Mouse (Mus musculus) intestine, postnatal 0 days (tissue): ENCODE data around the gene Apol6. TPM values are rescaled to one million over a fixed set of nuclear protein-coding genes. Genes with fewer than 3 reads are reported as not detected.

Experiments used
- ATAC-seq: fragments of 200-750 bp; cut with Nextera tagmentation; 2 replicates; pipeline ENCODE4 v1.8.0; 2017; ENCODE audit warnings: mild to moderate bottlenecking, moderate TSS enrichment, moderate library complexity
- H3K27ac ChIP-seq: fragments of 300-500 bp; sonication (generic); 2 replicates; pipeline ENCODE4 v1.5.1; 2014; ENCODE audit warnings: mild to moderate bottlenecking, low read depth, low read length, moderate library complexity
- H3K27me3 ChIP-seq: fragments of 300-500 bp; sonication (generic); replicated peaks from 2 replicates; pipeline ENCODE4 v1.6.1; 2014; ENCODE audit warnings: low read length, mixed read lengths; ENCODE audit not compliant: control insufficient read depth, insufficient read depth
- H3K36me3 ChIP-seq: fragments of 300-500 bp; sonication (generic); 2 replicates; pipeline ENCODE4 v1.6.1; 2014; ENCODE audit warnings: mild to moderate bottlenecking, moderate library complexity; ENCODE audit not compliant: control insufficient read depth, insufficient read depth
- H3K4me1 ChIP-seq: fragments of 300-500 bp; sonication (generic); replicated peaks from 2 replicates; pipeline ENCODE4 v1.6.1; 2014; ENCODE audit warnings: antibody characterized with exemption, low read length, mixed read lengths; ENCODE audit not compliant: control insufficient read depth, insufficient read depth
- H3K4me2 ChIP-seq: fragments of 300-500 bp; sonication (generic); replicated peaks from 2 replicates; pipeline ENCODE4 v1.6.1; 2014; ENCODE audit warnings: low read depth, mild to moderate bottlenecking, moderate library complexity
- H3K4me3 ChIP-seq: fragments of 300-500 bp; sonication (generic); 2 replicates; pipeline ENCODE4 v1.5.1; 2014; ENCODE audit warnings: low read depth, low read length
- H3K9ac ChIP-seq: fragments of 300-500 bp; sonication (generic); 2 replicates; pipeline ENCODE4 v1.6.1; 2014; ENCODE audit warnings: mild to moderate bottlenecking, low read depth, low read length
- H3K9me3 ChIP-seq: fragments of 300-500 bp; sonication (generic); 2 replicates; pipeline ENCODE4 v1.6.1; 2016; ENCODE audit warnings: mixed run types; ENCODE audit not compliant: control insufficient read depth
- CTCF ChIP-seq: sonication (generic); IDR thresholded peaks from 2 replicates; pipeline ENCODE4 v1.5.1; 2016; ENCODE audit warnings: low read depth, mild to moderate bottlenecking, control low read depth, antibody characterized with exemption, moderate library complexity
- WGBS: fragments of 180-500 bp; shearing (Covaris S2); extraction: QIAGEN DNeasy Blood & Tissue Kit; methylation state at CpG from one replicate; pipeline ENCODE4 v1.1.7; 2014; 5-methylcytosine and 5-hydroxymethylcytosine counted together
- polyA plus RNA-seq: library from polyadenylated mRNA; unstranded; fragments of >200 nt; fragmentation: Nextera tagmentation; extraction: Ambion mirVana; gene quantifications from 2 replicates; pipeline ENCODE4 v1.2.1, GENCODE M21; 2015

The Apol6 gene
- polyA plus RNA-seq, 1 experiment from 2014 or later: 1.3 TPM

- TF ChIP-seq CTCF: no peak
- ATAC-seq: no peak
- 21% methylated on average over 15 of the region's 15 CpGs for whole genome bisulfite sequencing
- H3K4me3 ChIP-seq: no peak overlapping the region
- H3K4me2 ChIP-seq: peak overlapping the region; percentile 30; the same call in 1 of the 2 replicates
- no peak overlapping the region for H3K9ac ChIP-seq
- no peak overlapping the region for H3K27ac ChIP-seq
- H3K27me3 ChIP-seq: no peaks in the 10 kb centered on the region
- H3K9me3 ChIP-seq: no peaks in the 10 kb centered on the region
- H3K4me1 ChIP-seq: no peaks in the 10 kb centered on the region
- H3K36me3 ChIP-seq: no peaks in the 10 kb centered on the region
These were observed 30.7 kb upstream of the Apol6 start for GRCm38 (mm10) chr15:77013753-77014241.

DNA sequence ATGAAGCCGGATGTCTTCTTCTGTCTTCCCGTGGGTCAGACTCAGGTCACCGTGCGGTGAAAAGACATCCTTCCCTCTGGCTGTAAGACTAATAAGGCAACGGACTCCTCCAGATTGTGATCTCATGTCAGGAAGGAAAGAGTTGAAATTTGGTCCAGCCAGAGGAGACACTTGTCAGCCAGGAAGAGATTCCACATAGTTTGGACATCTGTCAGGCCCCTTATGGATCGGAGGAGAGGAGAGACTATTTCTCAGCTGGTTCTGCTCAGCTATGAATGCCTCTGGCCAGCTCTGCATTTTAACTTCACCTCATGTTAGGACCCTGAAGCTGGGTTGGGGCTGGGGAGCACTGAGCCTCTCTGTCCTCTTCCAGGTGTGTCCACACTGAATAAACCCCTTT is 30.1 kb upstream of the Apol6 start:
- H3K9me3 ChIP-seq: no peaks in the 10 kb centered on the region
- H3K4me2 ChIP-seq: no peak overlapping the region
- 54% methylated on average over 6 of the region's 6 CpGs for WGBS
- H3K27me3 ChIP-seq: no peaks in the 10 kb centered on the region
- H3K36me3 ChIP-seq: no peaks in the 10 kb centered on the region
- no peak for TF ChIP-seq CTCF
- no peak overlapping the region for H3K4me3 ChIP-seq
- no peak overlapping the region for H3K27ac ChIP-seq
- ATAC-seq: no peak
- H3K4me1 ChIP-seq: no peaks in the 10 kb centered on the region
- no peak overlapping the region for H3K9ac ChIP-seq

DNA sequence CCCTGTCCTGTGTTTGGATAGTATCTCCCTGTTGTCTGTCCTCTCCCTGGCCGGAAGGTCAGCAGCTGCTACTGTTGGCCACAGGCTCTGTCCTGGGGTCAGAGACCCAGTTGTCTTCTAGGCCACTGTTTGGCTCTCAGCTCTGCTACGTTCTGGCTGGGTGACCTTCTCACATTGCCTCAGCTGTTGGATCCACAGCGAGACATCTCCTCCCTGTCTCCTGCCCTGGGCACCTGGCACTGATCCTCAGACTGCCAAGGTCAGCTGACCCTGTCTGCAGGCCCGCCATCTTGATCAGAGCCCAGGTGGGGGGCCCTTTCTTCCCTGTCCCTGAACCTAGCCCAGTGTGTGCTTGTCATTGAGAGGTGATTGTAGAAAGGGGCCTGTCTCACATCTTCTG is 29.5 kb upstream of the Apol6 start:
- Histone ChIP-seq H3K9ac (no peak overlapping the region), H3K4me2 (no peak overlapping the region), H3K4me1 (no peaks in the 10 kb centered on the region), H3K4me3 (no peak overlapping the region), H3K27ac (no peak overlapping the region), H3K27me3 (no peaks in the 10 kb centered on the region), H3K9me3 (no peaks in the 10 kb centered on the region), H3K36me3 (no peaks in the 10 kb centered on the region)
- 81% methylated on average over 4 of the region's 4 CpGs for WGBS
- TF ChIP-seq CTCF: no peak
- ATAC-seq: no peak

DNA sequence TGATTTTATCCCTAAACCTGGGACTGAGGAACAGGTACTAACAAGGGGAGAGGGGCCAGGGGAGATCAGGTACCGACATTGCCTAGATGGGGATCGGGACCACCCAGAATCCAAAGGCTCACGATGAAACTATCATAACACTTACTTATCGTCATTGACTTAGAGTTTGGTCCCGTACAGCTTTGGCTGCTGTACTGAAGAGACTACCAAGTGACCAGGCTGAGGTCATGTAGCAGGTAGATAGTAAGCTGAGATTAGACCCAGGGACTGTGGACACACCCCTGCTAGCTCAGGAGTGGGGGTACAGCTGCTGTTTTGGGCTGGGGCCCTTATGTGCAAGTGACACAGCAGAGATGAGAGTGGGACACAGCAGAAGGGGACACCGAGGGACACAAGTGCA is 28.0 kb upstream of the Apol6 start:
- 89% methylated on average over 6 of the region's 6 CpGs for WGBS
- Histone ChIP-seq H3K4me1 (no peaks in the 10 kb centered on the region), H3K36me3 (no peaks in the 10 kb centered on the region), H3K27ac (no peak overlapping the region), H3K9me3 (no peaks in the 10 kb centered on the region), H3K4me2 (no peak overlapping the region), H3K27me3 (no peaks in the 10 kb centered on the region), H3K9ac (no peak overlapping the region), H3K4me3 (no peak overlapping the region)
- TF ChIP-seq CTCF: no peak
- no peak for ATAC-seq

GRCm38 (mm10) chr15:77017897-77018296 is 26.6 kb upstream of the Apol6 start:
- Histone ChIP-seq H3K27ac (no peak overlapping the region), H3K4me3 (no peak overlapping the region), H3K4me1 (no peaks in the 10 kb centered on the region), H3K36me3 (no peaks in the 10 kb centered on the region), H3K9ac (no peak overlapping the region), H3K4me2 (no peak overlapping the region), H3K27me3 (no peaks in the 10 kb centered on the region), H3K9me3 (no peaks in the 10 kb centered on the region)
- ATAC-seq: no peak
- no peak for TF ChIP-seq CTCF

DNA sequence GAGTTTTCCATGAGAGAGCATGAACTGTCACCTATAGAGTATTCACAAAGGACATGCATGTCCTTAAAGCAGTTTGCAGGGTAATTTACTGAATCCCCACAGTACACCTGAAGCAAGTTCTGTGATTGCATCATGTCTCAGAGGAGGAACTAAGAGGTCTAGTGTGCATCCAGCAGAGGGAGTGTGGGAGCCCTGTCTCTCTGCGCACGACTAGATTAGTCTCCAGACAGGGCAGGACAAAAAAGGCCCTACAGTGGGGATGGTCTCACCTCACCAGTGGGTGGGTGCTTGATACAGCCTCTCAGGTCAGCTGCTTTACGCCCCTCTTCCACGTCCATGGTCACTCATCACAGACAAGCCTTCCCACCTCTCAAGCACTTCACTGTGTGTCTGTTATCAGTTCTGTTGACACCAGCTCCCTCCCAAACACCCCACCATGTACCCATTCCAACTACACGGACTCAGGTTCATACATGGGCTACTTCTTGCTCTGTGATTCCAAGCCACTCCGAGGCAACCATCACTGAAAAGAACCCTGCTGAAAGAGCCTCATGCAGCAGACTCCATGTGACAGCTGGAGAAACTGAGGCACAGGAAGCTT is 25.7 kb upstream of the Apol6 start:
- no peak overlapping the region for H3K9ac ChIP-seq
- no peak overlapping the region for H3K27ac ChIP-seq
- ATAC-seq: no peak

DNA sequence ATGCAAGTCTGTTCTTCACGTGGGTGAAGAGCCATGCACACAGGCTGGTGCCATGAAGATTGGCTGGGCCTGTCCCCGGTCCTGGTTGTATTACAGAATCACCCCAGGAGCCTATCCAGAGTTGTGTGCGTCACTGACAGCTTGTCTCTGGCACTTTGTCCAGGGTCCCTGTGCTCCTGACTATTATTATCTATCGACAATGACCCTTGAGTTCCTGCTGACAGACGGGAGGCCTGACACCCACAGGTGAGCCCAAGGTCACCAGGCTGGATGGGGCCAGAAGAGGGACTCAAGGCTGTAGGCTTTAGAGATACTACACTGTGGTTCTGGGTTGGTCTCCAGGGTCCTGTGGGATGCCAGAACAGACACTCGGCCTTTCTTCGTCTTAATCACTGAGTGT is 25.0 kb upstream of the Apol6 start:
- H3K4me3 ChIP-seq: no peak overlapping the region
- no peaks in the 10 kb centered on the region for H3K27me3 ChIP-seq
- H3K9me3 ChIP-seq: no peaks in the 10 kb centered on the region
- no peak for TF ChIP-seq CTCF
- H3K36me3 ChIP-seq: no peaks in the 10 kb centered on the region
- H3K27ac ChIP-seq: no peak overlapping the region
- WGBS: 47% methylated on average over 7 of the region's 7 CpGs
- peak; percentile 14; the same call in 1 of the 2 replicates for ATAC-seq
- H3K4me1 ChIP-seq: no peaks in the 10 kb centered on the region
- H3K9ac ChIP-seq: no peak overlapping the region
- H3K4me2 ChIP-seq: no peak overlapping the region

More for the DNA sequence above, 25.7 kb upstream of the Apol6 start:
- Histone ChIP-seq H3K4me1 (no peaks in the 10 kb centered on the region), H3K9me3 (no peaks in the 10 kb centered on the region), H3K4me2 (no peak overlapping the region), H3K27me3 (no peaks in the 10 kb centered on the region), H3K4me3 (no peak overlapping the region), H3K36me3 (no peaks in the 10 kb centered on the region)
- peak; percentile 85 for TF ChIP-seq CTCF
- WGBS: 58% methylated on average over 6 of the region's 6 CpGs
